Mouse (Mus musculus): ENCODE measurements around the gene Olfr292.

Olfr292 gene

DNA sequence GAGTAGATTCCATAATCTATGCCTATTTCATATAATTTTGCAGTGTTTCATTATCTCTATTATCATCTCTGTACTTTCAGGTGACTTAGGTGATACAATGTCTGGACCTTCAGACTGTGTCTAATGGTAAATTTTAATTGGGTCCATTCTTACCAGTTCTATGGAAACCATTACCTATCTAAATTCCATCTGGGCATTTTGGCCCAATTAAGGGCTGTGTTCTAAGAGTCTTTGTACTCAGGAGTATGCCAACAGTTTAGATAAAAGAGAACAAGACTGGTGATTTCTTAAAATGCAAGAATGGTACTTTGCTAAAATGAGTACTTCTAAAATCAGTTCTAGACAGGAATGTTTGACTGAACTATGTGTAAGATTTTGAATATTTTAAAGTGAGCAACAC lies at the start of gene Olfr292:
TSS of gene Olfr292 (plus strand) at position 301 of the 400 bp plus-strand sequence.
- no peak for DNase-seq (ENCODE audit: low read depth, low spot score)

DNA sequence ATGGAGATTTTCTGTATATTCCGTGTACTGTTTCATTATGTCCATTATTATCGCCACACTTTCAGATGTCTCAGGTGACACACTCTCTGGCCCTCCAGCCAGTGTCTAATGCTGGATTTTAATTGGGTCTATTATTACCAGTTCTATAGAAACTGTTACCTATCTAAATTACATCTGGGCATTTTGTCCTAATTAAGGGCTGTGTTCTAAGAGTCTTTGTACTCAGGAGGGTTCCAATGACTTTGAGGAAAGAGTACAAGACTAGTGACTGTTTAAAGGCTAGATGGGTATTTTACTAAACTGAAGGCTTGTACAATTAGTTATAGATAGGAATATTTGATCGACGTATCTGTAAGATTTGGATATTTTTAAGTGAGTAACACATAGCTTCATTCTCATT lies 39.4 kb upstream of the Olfr292 start, which contains the start of gene Olfr293:
TSS of gene Olfr293 (plus strand) at position 301 of the 400 bp plus-strand sequence.
- DNase-seq (ENCODE audit: low read depth, low spot score): no peak

DNA sequence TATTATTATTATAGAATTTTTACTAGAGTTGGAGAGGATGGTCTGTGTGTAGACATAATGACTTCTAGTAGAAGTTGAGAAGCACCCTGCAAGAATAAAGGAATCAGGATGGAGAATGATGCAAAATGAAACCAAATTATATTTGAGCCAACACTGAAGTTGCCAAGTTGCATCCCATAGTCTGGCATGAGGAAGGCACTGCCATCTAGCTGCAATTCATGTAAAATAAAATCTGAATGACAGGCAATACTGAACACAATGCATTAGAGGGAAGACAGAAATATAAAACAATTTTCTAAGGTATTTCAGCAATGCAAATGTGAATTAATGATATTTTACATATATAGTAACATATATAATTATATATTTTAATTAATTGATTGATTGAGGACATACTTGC lies 36.9 kb downstream of the Olfr292 start:
- no peak for DNase-seq (ENCODE audit: low read depth, low spot score)
